ENCODE assay signal across 26 mouse cellular contexts in genomic region chr19:53713364-53713763, GRCm38 (mm10). TPM values are rescaled to one million over a fixed set of nuclear protein-coding genes. Genes with fewer than 3 reads are reported as not detected.
DNase-seq lines count a peak whose midpoint lies in the region; ATAC-seq lines count a peak whose summit lies in the region.
"Had no signal": no experiment of that assay in that cellular context is flagged by ENCODE, and none has a peak within 500 bp of the region (broad histone marks: within the 10 kb centered on the region; RNA-seq: fewer than 3 reads in every experiment).

No protein-coding gene starts in this region.

- peaks cover 87% of the 10 kb centered on the region for H3K4me1 ChIP-seq in heart, embryonic 13.5 days
- H3K4me1 ChIP-seq: forebrain, embryonic 10.5 days; forebrain, embryonic 15.5 days; hindbrain, embryonic 15.5 days; midbrain, embryonic 12.5 days; neural tube, embryonic 13.5 days had no signal

- H3K27me3 ChIP-seq in heart, embryonic 13.5 days (replicated peaks) = no peaks in the 10 kb centered on the region
- H3K27me3 ChIP-seq: embryonic facial prominence, embryonic 13.5 days; forebrain, embryonic 15.5 days; hindbrain, embryonic 15.5 days; midbrain, embryonic 12.5 days; neural tube, embryonic 13.5 days had no signal

- no peaks in the 10 kb centered on the region for H3K9me3 ChIP-seq in heart, embryonic 13.5 days
- H3K9me3 ChIP-seq: liver, embryonic 12.5 days had no signal

- peak overlapping the region; percentile 13; the same call in 1 of the 2 replicates for H3K4me2 ChIP-seq in heart, embryonic 13.5 days
- H3K4me2 ChIP-seq: embryonic facial prominence, embryonic 13.5 days; forebrain, embryonic 15.5 days; hindbrain, embryonic 15.5 days; liver, embryonic 12.5 days; midbrain, embryonic 12.5 days; neural tube, embryonic 13.5 days had no signal

- H3K4me3 ChIP-seq in heart, embryonic 13.5 days = no peak overlapping the region
- H3K4me3 ChIP-seq: embryonic facial prominence, embryonic 13.5 days; forebrain, embryonic 10.5 days; forebrain, embryonic 15.5 days; hindbrain, embryonic 10.5 days; hindbrain, embryonic 15.5 days; liver, embryonic 12.5 days; midbrain, embryonic 12.5 days; neural tube, embryonic 13.5 days had no signal

- H3K9ac ChIP-seq in heart, embryonic 13.5 days = no peak overlapping the region
- H3K9ac ChIP-seq: embryonic facial prominence, embryonic 13.5 days; forebrain, embryonic 15.5 days; hindbrain, embryonic 15.5 days; liver, embryonic 12.5 days; liver, postnatal 0 days; midbrain, embryonic 12.5 days; neural tube, embryonic 13.5 days had no signal

- intact Hi-C loops in heart, postnatal 36 days (cut with DNase I) = loop anchor here (2.0 kb wide), 2 partner anchors 17 to 35 kb away; no protein-coding TSS in a partner anchor
- intact Hi-C loops in heart, postnatal 10 days (cut with DNase I) = loop anchor here (5.0 kb wide), 1 partner anchor 36 kb away; the partner anchor contains the start of gene Rbm20

- DNase-seq in heart, adult 18-20 months = peak; percentile 68 to 81
- no peak for DNase-seq in heart, postnatal 36 days
- DNase-seq in heart, postnatal 10 days = peak; percentile 75 to 83
- DNase-seq in right cerebral cortex, postnatal 36 days (ENCODE audit: low spot score in 2 of 2) = no peak
- DNase-seq in embryo, embryonic 10.5 days (ENCODE audit: low spot score) = no peak
- no peak for DNase-seq in kidney, adult 8-10 months
- DNase-seq: adrenal gland, postnatal 14 days; cerebellum, adult 11 months; cerebellum, adult 9-10 months; cerebellum, postnatal 36 days; kidney, adult 18-20 months; kidney, postnatal 36 days; left cerebral cortex, postnatal 4 days; liver, postnatal 0 days; lung, postnatal 36 days; thymus, postnatal 4 days had no signal

- H3K27ac ChIP-seq in heart, embryonic 13.5 days (replicated peaks) = peak overlapping the region; percentile 96
- H3K27ac ChIP-seq: embryonic facial prominence, embryonic 13.5 days; forebrain, embryonic 10.5 days; forebrain, embryonic 15.5 days; hindbrain, embryonic 10.5 days; hindbrain, embryonic 15.5 days; liver, embryonic 12.5 days; midbrain, embryonic 12.5 days; neural tube, embryonic 13.5 days had no signal

- no peak for ATAC-seq in heart, embryonic 13.5 days (ENCODE audit: extremely low read depth, insufficient number of reproducible peaks, low FRiP score, low TSS enrichment)
- ATAC-seq: forebrain, embryonic 15.5 days; inflammation-experienced regulatory T-cells, adult 6 months; liver, embryonic 12.5 days; liver, postnatal 0 days had no signal

- H3K36me3 ChIP-seq in heart, embryonic 13.5 days = peaks cover 5% of the 10 kb centered on the region; the same call in 1 of the 2 replicates
- H3K36me3 ChIP-seq: embryonic facial prominence, embryonic 13.5 days; forebrain, embryonic 10.5 days; forebrain, embryonic 15.5 days; hindbrain, embryonic 10.5 days; hindbrain, embryonic 15.5 days; liver, embryonic 12.5 days; midbrain, embryonic 12.5 days; neural tube, embryonic 13.5 days had no signal

- 14% methylated on average over 6 of the region's 6 CpGs for WGBS in heart, embryonic 13.5 days

RNA-seq across cellular contexts. Expression of gene Rbm20, which starts 36.3 kb away (rescaled TPM):
- total RNA-seq in heart, adult 18-20 months (2021) = 100 to 1,000 TPM; 175 to 184 TPM
- 100 to 1,000 TPM; 216 to 224 TPM for total RNA-seq in heart, postnatal 36 days (2021)
- 33.1 and 36.3 TPM in 2 replicates for polyA plus RNA-seq in heart, embryonic 13.5 days (2015; fragmentation: Nextera tagmentation; extraction: Ambion mirVana)
- total RNA-seq in heart, postnatal 10 days (2021) = 100 to 1,000 TPM; 257 to 294 TPM

Comparison
In these comparisons a context has a peak if more than half of its experiments do, and no peak if none do; other contexts are left out.
1. DNase-seq: peak in heart, adult 18-20 months (2 of 2) and heart, postnatal 10 days (2 of 2); none in heart, postnatal 36 days (0 of 2), right cerebral cortex, postnatal 36 days (0 of 2), embryo, embryonic 10.5 days (single experiment) and kidney, adult 8-10 months (0 of 2).